Mouse (Mus musculus): ENCODE data around the gene Med20.
A peak's percentile ranks its signal among the peaks of the same experiment; 100 is the strongest.
"Not testable (repeated sequence)": the region's sequence is repeated elsewhere in the genome, so short reads cannot be mapped to it uniquely, and the experiment has no call there.

Gene Med20

DNA sequence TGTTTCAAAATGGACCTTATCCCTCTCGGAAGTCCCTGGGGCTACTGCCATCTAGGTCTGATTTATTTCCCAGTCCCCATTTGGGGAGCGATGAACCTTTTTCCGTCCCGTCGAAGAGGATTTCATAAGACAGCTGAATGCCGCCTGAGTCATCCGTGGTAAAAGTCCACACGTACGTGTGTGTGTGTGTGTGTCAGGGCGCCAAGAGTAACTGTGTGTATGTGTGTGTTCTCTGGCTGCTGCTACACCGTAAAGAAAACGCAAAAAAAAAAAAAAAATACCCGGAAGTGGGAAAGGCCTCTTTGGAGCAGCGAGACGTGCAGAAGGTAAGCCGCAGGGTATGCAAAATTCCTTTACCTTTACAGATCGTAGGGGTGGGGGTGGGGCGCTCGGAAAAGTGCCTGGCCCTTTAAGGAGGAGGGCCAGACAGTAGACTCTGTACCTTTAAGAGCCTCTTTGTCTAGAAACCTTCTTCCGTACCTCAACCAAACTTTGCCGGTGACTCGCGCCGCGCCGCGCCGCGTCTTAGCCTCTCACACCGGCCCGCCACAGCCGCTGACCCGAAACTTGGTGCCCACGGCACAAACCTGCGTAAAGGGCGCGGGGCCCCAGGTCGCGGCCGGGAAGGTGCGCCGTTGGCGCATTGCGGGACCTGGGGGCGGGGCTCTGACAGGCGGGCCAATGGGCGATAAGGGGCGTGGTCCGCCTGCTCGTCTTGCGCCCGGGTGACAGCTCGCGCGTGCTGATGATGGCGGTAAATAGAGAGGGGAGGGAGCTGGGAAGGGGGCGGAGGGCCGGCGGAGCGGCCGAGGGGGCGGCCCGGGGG is 17.7 kb downstream of the Med20 start:
- DNase-seq (ENCODE audit: low read depth): peak; percentile 67

DNA sequence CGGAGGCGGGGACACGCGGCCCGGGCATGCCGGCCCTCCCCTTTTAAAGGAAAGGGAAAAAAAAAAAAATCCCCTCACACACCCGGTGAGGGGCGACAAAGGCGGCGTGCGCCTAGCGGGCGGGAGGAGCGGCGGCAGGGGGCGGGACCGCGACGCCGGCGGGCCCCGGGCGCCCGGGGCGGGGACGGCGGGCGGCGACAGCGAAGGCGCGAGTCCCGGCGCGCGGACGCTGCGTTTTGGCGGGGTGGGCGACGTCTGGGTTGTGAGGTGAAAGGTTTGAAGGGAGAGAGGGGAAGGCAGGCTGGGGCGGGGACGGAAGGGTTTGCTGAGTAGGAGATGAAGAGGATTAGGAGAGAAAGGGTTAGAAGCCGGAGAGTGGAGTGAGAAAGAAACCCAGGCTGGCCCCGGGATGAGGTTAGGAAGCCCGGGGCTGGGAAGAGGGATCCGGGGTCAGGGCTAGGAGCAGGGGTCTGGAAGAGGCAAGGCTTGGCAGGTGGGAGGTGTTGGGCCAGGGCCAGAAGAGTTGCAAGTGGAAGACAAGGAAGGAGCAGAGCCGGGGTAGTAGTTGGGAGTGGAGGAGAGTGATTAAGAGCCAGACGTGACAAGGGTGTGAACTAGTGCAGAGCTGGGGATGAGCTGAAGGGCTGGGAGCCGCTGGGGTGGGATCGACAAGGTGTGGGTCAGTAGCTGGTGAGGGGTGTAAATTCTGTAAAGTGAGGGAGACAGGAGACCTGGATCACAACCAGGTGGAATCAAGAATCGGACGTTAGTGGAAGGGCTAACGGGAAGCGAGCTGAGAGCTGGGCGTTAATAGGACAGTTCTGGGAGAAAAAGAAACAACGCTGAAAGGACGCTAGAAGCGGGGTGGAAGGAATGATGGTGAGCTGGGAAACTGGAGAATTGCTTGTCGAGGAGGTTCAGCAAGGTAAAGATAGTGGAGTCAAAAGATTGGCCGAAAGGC is 18.6 kb downstream of the Med20 start:
- no peak for DNase-seq (ENCODE audit: low read depth)

- no peak for DNase-seq (ENCODE audit: low read depth)
Observed at GRCm38 (mm10) chr17:47630678-47631065, 19.3 kb downstream of the Med20 start, which contains the start of gene Usp49. Usp49 (plus strand) TSS chr17:47630690.

DNA sequence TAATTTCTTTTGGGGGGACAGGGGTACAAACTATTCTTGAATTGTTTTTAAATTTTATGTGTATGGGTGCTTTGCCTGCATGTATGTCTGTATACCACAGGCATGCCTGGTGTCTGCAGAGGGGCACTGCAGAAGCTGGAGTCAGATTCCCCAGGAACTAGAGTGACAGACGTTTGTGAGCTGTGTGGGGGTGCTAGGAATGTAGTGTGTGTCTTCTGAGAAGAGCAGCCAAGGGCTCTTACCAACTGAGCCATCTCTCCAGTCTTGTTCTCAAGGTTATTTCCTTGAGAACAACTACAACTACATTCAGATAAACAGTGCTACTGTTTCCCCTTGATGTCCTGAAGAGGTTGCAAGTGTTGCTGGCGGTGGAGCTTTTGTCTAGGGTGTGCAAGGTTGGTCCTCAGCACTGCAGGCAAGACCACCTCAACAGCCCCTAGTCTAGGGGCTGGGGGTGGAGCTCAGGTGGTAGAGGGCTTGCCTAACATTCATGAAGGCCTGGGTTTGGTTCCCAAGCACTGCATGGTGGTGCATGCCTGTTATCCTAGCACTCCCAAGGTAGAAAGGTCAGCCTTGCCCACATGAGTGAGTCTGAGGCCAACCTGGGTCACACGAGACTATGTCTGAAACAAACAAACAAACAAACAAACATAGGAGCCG is 20.9 kb downstream of the Med20 start:
- no peak for DNase-seq (ENCODE audit: low read depth)

DNA sequence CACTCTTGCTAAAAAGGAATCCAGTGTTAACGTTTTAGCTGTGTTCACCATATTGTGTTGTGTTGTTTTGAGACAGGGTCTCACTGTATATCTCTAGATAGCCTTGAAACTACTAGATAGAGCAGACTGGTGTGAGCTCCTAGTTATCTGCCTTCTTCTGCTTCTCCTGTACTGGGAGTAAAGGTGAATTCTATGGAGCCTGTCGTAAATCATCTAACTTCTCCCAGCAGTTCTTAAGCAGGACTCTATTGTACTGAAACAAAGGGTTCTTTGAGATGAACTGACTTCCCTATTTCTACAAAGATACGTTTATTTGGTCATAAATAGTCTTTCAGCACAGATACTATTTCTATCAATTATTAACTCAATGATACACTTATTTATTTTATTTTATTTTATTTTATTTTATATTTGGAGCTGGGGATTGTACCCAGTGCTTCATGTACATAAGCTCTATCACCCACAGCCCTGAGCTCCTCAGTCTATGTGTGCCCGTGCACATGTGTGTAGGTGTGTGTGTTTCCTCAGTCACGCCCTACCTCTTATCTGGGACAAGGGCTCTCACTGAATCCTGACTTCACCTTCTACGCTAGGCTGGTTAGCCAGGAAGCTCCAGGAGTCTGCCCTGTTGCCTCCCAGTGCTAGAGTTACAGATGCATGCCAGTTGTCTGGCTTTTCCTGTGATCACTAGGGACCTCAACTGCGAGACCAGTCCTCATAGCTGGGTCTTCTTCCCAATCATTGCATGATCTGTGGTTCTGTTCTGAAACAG is 22.8 kb downstream of the Med20 start:
- DNase-seq (ENCODE audit: low read depth): no peak

DNA sequence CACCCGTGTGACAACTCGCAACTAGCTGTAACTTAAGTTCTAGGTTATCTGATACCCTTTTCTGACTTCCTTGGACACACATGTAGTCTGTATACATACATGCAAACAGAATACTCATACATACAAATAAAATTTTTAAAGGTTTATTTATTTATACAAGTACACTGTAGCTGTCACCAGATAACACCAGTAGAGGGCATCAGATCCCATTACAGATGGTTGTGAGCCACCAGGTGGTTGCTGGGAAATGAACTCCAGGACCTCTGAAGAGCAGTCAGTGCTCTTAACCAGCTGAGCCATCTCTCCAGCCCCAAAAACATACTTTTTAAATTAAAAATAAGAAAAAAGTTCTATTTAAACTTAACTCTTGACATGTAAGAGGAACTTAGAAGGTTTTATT is 31.6 kb downstream of the Med20 start:
- DNase-seq (ENCODE audit: low read depth): no peak

GRCm38 (mm10) chr17:47646683-47647082 is 35.3 kb downstream of the Med20 start:
- peak; percentile 41 for DNase-seq (ENCODE audit: low read depth)

DNA sequence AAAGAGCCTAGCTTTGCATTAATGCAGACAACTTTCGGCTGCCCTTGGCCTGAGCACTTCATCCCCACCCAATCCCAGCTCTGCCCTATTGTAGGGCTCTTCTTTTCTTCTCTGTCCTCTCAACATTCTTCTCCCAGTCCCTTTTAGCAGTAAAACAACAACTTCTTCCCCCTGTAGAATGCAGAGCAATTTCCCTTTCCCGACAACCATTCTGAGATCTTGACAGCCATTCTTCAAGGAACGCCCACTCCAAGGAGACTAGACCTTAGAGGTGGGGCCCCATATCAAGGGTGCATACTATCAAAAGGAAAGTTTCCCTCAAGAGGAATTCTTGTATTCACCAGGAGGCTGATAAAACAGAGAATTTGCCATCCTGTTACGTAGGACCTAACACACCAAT is 37.6 kb downstream of the Med20 start:
- no peak for DNase-seq (ENCODE audit: low read depth)

DNA sequence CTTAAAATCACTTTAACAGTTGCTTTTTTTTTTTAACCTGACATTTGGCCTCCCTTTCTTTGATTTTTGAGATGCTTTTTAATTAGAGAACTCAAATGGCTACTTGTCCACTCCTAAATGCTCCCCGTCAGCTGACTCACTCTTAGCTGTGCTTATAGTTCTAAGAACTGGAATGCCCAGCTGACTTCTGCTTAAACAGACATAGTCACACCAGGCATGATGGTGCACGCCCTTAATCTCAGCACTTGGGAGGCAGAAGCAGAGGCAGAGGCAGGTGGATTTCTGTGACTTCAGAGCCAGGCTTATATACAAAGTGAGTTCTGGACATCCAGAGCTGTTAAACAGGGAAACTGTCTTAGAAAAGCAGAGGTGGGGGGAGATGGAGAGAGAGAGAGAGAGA is 40.6 kb downstream of the Med20 start:
- no peak for DNase-seq (ENCODE audit: low read depth)

GRCm38 (mm10) chr17:47654346-47654745 is 43.0 kb downstream of the Med20 start:
- DNase-seq (ENCODE audit: low read depth): not testable (repeated sequence)

- no peak for DNase-seq (ENCODE audit: low read depth)
Observed at GRCm38 (mm10) chr17:47655697-47656096, 44.3 kb downstream of the Med20 start.

GRCm38 (mm10) chr17:47657901-47658300 is 46.5 kb downstream of the Med20 start:
- DNase-seq (ENCODE audit: low read depth): no peak

- no peak for DNase-seq (ENCODE audit: low read depth)
Observed at GRCm38 (mm10) chr17:47658741-47659243, 47.4 kb downstream of the Med20 start.

GRCm38 (mm10) chr17:47663009-47663713 is 51.8 kb downstream of the Med20 start:
- DNase-seq (ENCODE audit: low read depth): no peak

GRCm38 (mm10) chr17:47664474-47664873 is 53.1 kb downstream of the Med20 start:
- no peak for DNase-seq (ENCODE audit: low read depth)

DNA sequence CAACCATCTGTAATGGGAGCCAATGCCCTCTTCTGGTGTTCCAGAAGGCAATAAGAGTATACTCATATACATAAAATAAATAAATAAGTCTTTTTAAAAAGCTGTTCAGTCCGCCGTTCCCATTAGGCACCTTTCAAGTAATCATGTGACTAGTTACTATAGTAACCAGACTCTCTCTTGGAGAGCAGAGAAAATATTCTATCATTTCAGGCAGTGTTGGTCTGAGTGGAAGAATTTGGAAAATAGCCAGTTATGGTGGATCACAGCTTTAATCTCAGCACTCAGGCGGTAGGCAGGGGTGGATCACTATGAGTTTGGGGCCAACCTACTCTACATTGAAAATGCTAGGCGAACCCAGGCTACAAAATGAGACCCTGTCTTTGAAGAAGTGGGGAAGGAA is 57.8 kb downstream of the Med20 start:
- no peak for DNase-seq (ENCODE audit: low read depth)

GRCm38 (mm10) chr17:47671988-47672310 is 60.6 kb downstream of the Med20 start:
- DNase-seq (ENCODE audit: low read depth): no peak

GRCm38 (mm10) chr17:47672311-47673111 is 61.1 kb downstream of the Med20 start:
- DNase-seq (ENCODE audit: low read depth): no peak

Data from fibroblast of lung, adult 2 months (primary cell).